Mouse (Mus musculus): ENCODE data around the gene Pheta1.

DNA sequence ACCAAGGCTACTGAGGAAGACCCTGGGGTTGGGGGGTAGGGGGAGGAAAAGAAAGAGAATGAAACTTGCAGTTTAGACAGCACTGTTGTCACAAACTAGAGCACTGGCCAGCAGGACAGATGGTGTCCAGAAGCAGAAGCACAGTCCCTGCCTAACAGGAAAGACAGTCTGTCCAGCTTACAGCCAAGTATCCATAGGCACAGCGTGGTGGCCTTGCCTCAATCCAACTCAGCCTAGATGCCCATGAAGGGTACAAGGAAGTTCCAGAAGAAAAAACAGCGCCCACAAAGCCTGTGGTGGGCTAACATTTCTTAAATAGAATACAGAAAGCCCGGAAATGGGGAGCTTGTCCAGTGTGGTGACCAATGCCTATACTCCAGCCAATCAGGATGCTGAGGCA is 23.2 kb upstream of the Pheta1 start:
- no peak for TF ChIP-seq POLR2A (IDR thresholded peaks at IDR 0.05; ENCODE audit: low read depth, low read length)
- no peak for TF ChIP-seq CTCF (IDR thresholded peaks at IDR 0.05; ENCODE audit: extremely low read depth, insufficient read length, insufficient replicate concordance, low read depth, low read length)
